In genomic region chr5:125378919-125379318, GRCm38 (mm10) we compare ENCODE assay signal across 20 mouse cellular contexts. TPM values are rescaled to one million over a fixed set of nuclear protein-coding genes. Genes with fewer than 3 reads are reported as not detected.
A peak's percentile ranks its signal among the peaks of the same experiment; 100 is the strongest.
DNase-seq lines count a peak whose midpoint lies in the region; ATAC-seq and TF ChIP-seq lines count a peak whose summit lies in the region.
"Had no signal": no experiment of that assay in that cellular context is flagged by ENCODE, and none has a peak within 500 bp of the region (broad histone marks: within the 10 kb centered on the region; RNA-seq: fewer than 3 reads in every experiment).

No protein-coding gene starts in this region.

- DNase-seq in heart, postnatal 0 days (ENCODE audit: low spot score): no peak
- DNase-seq in liver, embryonic 14.5 days (ENCODE audit: low read depth in 3 of 3, low spot score in 3 of 3): no peak
- no peak for DNase-seq in liver
- no peak for DNase-seq in CH12.LX (ENCODE audit: extremely low read depth)
- DNase-seq in splenic B cell, adult 2 months (ENCODE audit: low read depth, low spot score): peak; percentile 31
- DNase-seq in yolk sac, embryonic 10.5 days (ENCODE audit: low spot score): no peak
- DNase-seq: adrenal gland, postnatal 10 days; cerebellum, adult 8-10 months; forebrain, postnatal 0 days; heart, postnatal 4 days; kidney, adult 9 months; lung, adult 2 months; right cerebral cortex, adult 18-20 months; thymus, adult 18-20 months had no signal

- 75% methylated on average over 5 of the region's 5 CpGs for WGBS in heart, postnatal 0 days
- WGBS in heart, embryonic 11.5 days (ENCODE audit: insufficient replicate concordance): 82% methylated on average over 5 of the region's 5 CpGs
- 67% methylated on average over 5 of the region's 5 CpGs for WGBS in liver, embryonic 14.5 days (ENCODE audit: insufficient replicate concordance)

- H3K9ac ChIP-seq in heart, postnatal 0 days (replicated peaks; ENCODE audit: low read depth, low read length): no peak overlapping the region
- H3K9ac ChIP-seq in heart, embryonic 11.5 days (ENCODE audit: low read depth, low read length): no peak overlapping the region
- H3K9ac ChIP-seq in liver, embryonic 14.5 days (replicated peaks): no peak overlapping the region
- no peak overlapping the region for H3K9ac ChIP-seq in CH12.LX (ENCODE audit: insufficient read depth, low read depth)
- H3K9ac ChIP-seq: forebrain, postnatal 0 days; heart, embryonic 12.5 days; limb, embryonic 12.5 days; midbrain, embryonic 15.5 days had no signal

- peak; percentile 45 for TF ChIP-seq CTCF in heart, postnatal 0 days (IDR thresholded peaks at IDR 0.05; ENCODE audit: low read depth)
- 0 out of 2 replicates have a peak, but pooled peaks have one; percentile 16 for TF ChIP-seq CTCF in liver, embryonic 14.5 days (IDR thresholded peaks at IDR 0.05; ENCODE audit: low read depth)
- peak in 1 of 2 experiments; percentile 52; a peak in 2 of 4 replicates for TF ChIP-seq CTCF in CH12.LX (conservative IDR thresholded peaks at IDR 0.05 in 1 of 2, IDR thresholded peaks at IDR 0.05 in 1 of 2; ENCODE audit: low read depth in 2 of 2, low read length in 2 of 2)

- peak; percentile 57 for TF ChIP-seq RAD21 in CH12.LX (IDR thresholded peaks at IDR 0.05; ENCODE audit: low read depth, low read length)

- no peak for TF ChIP-seq EP300 in heart, postnatal 0 days (IDR thresholded peaks at IDR 0.05; ENCODE audit: low read depth)
- no peak for TF ChIP-seq EP300 in liver, embryonic 14.5 days (IDR thresholded peaks at IDR 0.05; ENCODE audit: low read depth)
- no peak for TF ChIP-seq EP300 in CH12.LX (IDR thresholded peaks at IDR 0.05; ENCODE audit: low read length)

- H3K4me2 ChIP-seq in heart, postnatal 0 days (ENCODE audit: low read depth, low read length): no peak overlapping the region
- no peak overlapping the region for H3K4me2 ChIP-seq in heart, embryonic 11.5 days
- no peak overlapping the region for H3K4me2 ChIP-seq in liver, embryonic 14.5 days (ENCODE audit: low read depth)
- no peak overlapping the region for H3K4me2 ChIP-seq in CH12.LX (ENCODE audit: insufficient read depth, low read depth, poor library complexity, severe bottlenecking)
- H3K4me2 ChIP-seq: heart, embryonic 12.5 days; limb, embryonic 12.5 days; midbrain, embryonic 15.5 days had no signal

- dilution Hi-C loops in CH12.LX (cut with MboI; ENCODE audit: extremely low pct_ligation_motif_present, extremely low pct_unique_long_range_greater_than_20kb, low sequenced_read_pairs): no loop called here

- no peak for TF ChIP-seq POLR2A in CH12.LX (IDR thresholded peaks at IDR 0.05; ENCODE audit: low read depth, low read length)

- H3K27ac ChIP-seq in heart, postnatal 0 days (ENCODE audit: low read depth): no peak overlapping the region
- no peak overlapping the region for H3K27ac ChIP-seq in heart, embryonic 11.5 days (ENCODE audit: low read depth, low read length)
- no peak overlapping the region for H3K27ac ChIP-seq in liver, embryonic 14.5 days
- no peak overlapping the region for H3K27ac ChIP-seq in CH12.LX (ENCODE audit: insufficient read depth, low read depth)
- H3K27ac ChIP-seq: limb, embryonic 12.5 days; midbrain, embryonic 15.5 days had no signal

- no peak for ATAC-seq in heart, postnatal 0 days (ENCODE audit: insufficient read depth, low read depth)
- no peak for ATAC-seq in heart, embryonic 11.5 days (replicated peaks; ENCODE audit: insufficient number of reproducible peaks, low FRiP score, low TSS enrichment)
- ATAC-seq in liver, embryonic 14.5 days (ENCODE audit: insufficient read depth): no peak
- ATAC-seq: CD4-positive, CD25-positive, alpha-beta regulatory T cell, adult 4 months; forebrain, postnatal 0 days; hindbrain, embryonic 16.5 days; midbrain, embryonic 15.5 days had no signal

- H3K4me1 ChIP-seq in heart, postnatal 0 days (ENCODE audit: control insufficient read depth, insufficient read depth): no peaks in the 10 kb centered on the region
- no peaks in the 10 kb centered on the region for H3K4me1 ChIP-seq in heart, embryonic 11.5 days (ENCODE audit: control insufficient read depth, insufficient read depth, low read length)
- no peaks in the 10 kb centered on the region for H3K4me1 ChIP-seq in liver, embryonic 14.5 days (replicated peaks; ENCODE audit: control insufficient read depth in 2 of 2, insufficient read depth in 2 of 2, low read length in 1 of 2)
- H3K4me1 ChIP-seq in CH12.LX (ENCODE audit: control insufficient read depth in 1 of 2, insufficient read depth in 2 of 2): peaks cover 6 to 51% of the 10 kb centered on the region in 2 experiments; a peak in 3 of 4 replicates
- H3K4me1 ChIP-seq: heart, embryonic 12.5 days; limb, embryonic 12.5 days had no signal

- no peaks in the 10 kb centered on the region for H3K79me2 ChIP-seq in CH12.LX (replicated peaks; ENCODE audit: control insufficient read depth, extremely low read depth, insufficient read depth, poor library complexity, severe bottlenecking)

- no peaks in the 10 kb centered on the region for H3K36me3 ChIP-seq in heart, postnatal 0 days (replicated peaks; ENCODE audit: control insufficient read depth, insufficient read depth, low read length)
- no peaks in the 10 kb centered on the region for H3K36me3 ChIP-seq in heart, embryonic 11.5 days (ENCODE audit: control insufficient read depth, insufficient read depth, low read length)
- no peaks in the 10 kb centered on the region; the same call in 1 of the 2 replicates for H3K36me3 ChIP-seq in liver, embryonic 14.5 days (replicated peaks; ENCODE audit: control insufficient read depth, insufficient read depth, low read depth)
- H3K36me3 ChIP-seq in CH12.LX (replicated peaks in 1 of 2; ENCODE audit: control insufficient read depth in 1 of 2, insufficient read depth in 1 of 2, low read length in 1 of 2): no peaks in the 10 kb centered on the region
- no peaks in the 10 kb centered on the region; the same call in 1 of the 2 replicates for H3K36me3 ChIP-seq in splenic B cell, adult 2 months (ENCODE audit: control insufficient read depth, insufficient read depth, low read length, poor library complexity, severe bottlenecking)
- H3K36me3 ChIP-seq: midbrain, embryonic 15.5 days had no signal

- peaks cover under 1% of the 10 kb centered on the region; the same call in 1 of the 2 replicates for H3K9me3 ChIP-seq in heart, postnatal 0 days (replicated peaks; ENCODE audit: control insufficient read depth, low read length)
- H3K9me3 ChIP-seq in heart, embryonic 11.5 days (replicated peaks; ENCODE audit: control insufficient read depth, low read length): no peaks in the 10 kb centered on the region
- no peaks in the 10 kb centered on the region for H3K9me3 ChIP-seq in liver, embryonic 14.5 days (ENCODE audit: control insufficient read depth, low read length)
- peaks cover 3% of the 10 kb centered on the region for H3K9me3 ChIP-seq in CH12.LX (replicated peaks; ENCODE audit: low read length)
- H3K9me3 ChIP-seq: limb, embryonic 12.5 days; midbrain, embryonic 15.5 days had no signal

- in situ Hi-C loops in CH12.LX (cut with MboI; ENCODE audit: low pct_ligation_motif_present, low pct_unique_long_range_greater_than_20kb, low sequenced_read_pairs): loop anchor here (10.0 kb wide), 2 partner anchors 106 to 474 kb away; no protein-coding TSS in a partner anchor

- no peak overlapping the region for H3K4me3 ChIP-seq in heart, postnatal 0 days (ENCODE audit: low read depth, low read length)
- H3K4me3 ChIP-seq in heart, embryonic 11.5 days (ENCODE audit: low read depth, low read length): no peak overlapping the region
- no peak overlapping the region for H3K4me3 ChIP-seq in liver, embryonic 14.5 days (ENCODE audit: insufficient read depth in 1 of 2, low read depth in 2 of 2, low read length in 2 of 2)
- H3K4me3 ChIP-seq in CH12.LX (replicated peaks in 1 of 3; ENCODE audit: low read depth in 2 of 3, low read length in 2 of 3, poor library complexity in 1 of 3): no peak overlapping the region
- H3K4me3 ChIP-seq: heart, embryonic 12.5 days; limb, embryonic 12.5 days; midbrain, embryonic 15.5 days had no signal

- H3K27me3 ChIP-seq in heart, postnatal 0 days (ENCODE audit: control insufficient read depth, insufficient read depth, low read length): no peaks in the 10 kb centered on the region
- no peaks in the 10 kb centered on the region for H3K27me3 ChIP-seq in heart, embryonic 11.5 days (ENCODE audit: control insufficient read depth, insufficient read depth, low read length)
- H3K27me3 ChIP-seq in liver, embryonic 14.5 days (ENCODE audit: control insufficient read depth, insufficient read depth, low read length): no peaks in the 10 kb centered on the region
- no peaks in the 10 kb centered on the region for H3K27me3 ChIP-seq in CH12.LX (replicated peaks)
- no peaks in the 10 kb centered on the region for H3K27me3 ChIP-seq in splenic B cell, adult 2 months (ENCODE audit: control insufficient read depth, insufficient read depth, low read length, poor library complexity, severe bottlenecking)
- H3K27me3 ChIP-seq: heart, embryonic 12.5 days; limb, embryonic 12.5 days; midbrain, embryonic 15.5 days had no signal

RNA-seq across cellular contexts. Expression of gene Gm10382, which starts 10.2 kb away (rescaled TPM):
- not detected in 2 replicates for total RNA-seq in heart, postnatal 0 days (2014; rRNA removed; ENCODE audit: low replicate concordance)
- 0.32 and 0.78 TPM in 2 replicates for polyA plus RNA-seq in heart, postnatal 0 days (2015; fragmentation: Nextera tagmentation; extraction: Ambion mirVana)
- 0.42 TPM in 1 of 2 replicates, not detected in the other for polyA plus RNA-seq in heart, embryonic 11.5 days (2014; fragmentation: Nextera tagmentation; extraction: Ambion mirVana)
- polyA plus RNA-seq in liver, embryonic 14.5 days (2012; rRNA removed): 0.05 and 0.10 TPM in 2 replicates
- not detected in 2 replicates for polyA plus RNA-seq in liver, embryonic 14.5 days (2014; fragmentation: Nextera tagmentation; extraction: Ambion mirVana)
- total RNA-seq in CH12.LX (2012; rRNA removed) (0.59 and 0.80 TPM in 2 replicates), CH12.LX (2014; rRNA removed) (not detected in 2 replicates)
- 0.87 and 1.1 TPM in 2 replicates for polyA plus RNA-seq in CH12.LX (2012; ENCODE audit: insufficient read length, low read depth)

RNA-seq across cellular contexts. Expression of gene Ubc, which starts 11.1 kb away (rescaled TPM):
- 889 and 1,003 TPM in 2 replicates for total RNA-seq in heart, postnatal 0 days (2014; rRNA removed; ENCODE audit: low replicate concordance)
- 742 and 892 TPM in 2 replicates for polyA plus RNA-seq in heart, postnatal 0 days (2015; fragmentation: Nextera tagmentation; extraction: Ambion mirVana)
- 833 and 922 TPM in 2 replicates for polyA plus RNA-seq in heart, embryonic 11.5 days (2014; fragmentation: Nextera tagmentation; extraction: Ambion mirVana)
- 155 and 221 TPM in 2 replicates for polyA plus RNA-seq in liver, embryonic 14.5 days (2012; rRNA removed)
- 313 and 374 TPM in 2 replicates for polyA plus RNA-seq in liver, embryonic 14.5 days (2014; fragmentation: Nextera tagmentation; extraction: Ambion mirVana)
- total RNA-seq in CH12.LX (2012; rRNA removed): 466 and 486 TPM in 2 replicates
- 650 and 656 TPM in 2 replicates for total RNA-seq in CH12.LX (2014; rRNA removed)
- polyA plus RNA-seq in CH12.LX (2012; ENCODE audit: insufficient read length, low read depth): 687 and 803 TPM in 2 replicates

RNA-seq across cellular contexts. Expression of gene Scarb1, which starts 38.0 kb away (rescaled TPM):
- 79.8 and 84.2 TPM in 2 replicates for total RNA-seq in heart, postnatal 0 days (2014; rRNA removed; ENCODE audit: low replicate concordance)
- 53.7 and 58.2 TPM in 2 replicates for polyA plus RNA-seq in heart, postnatal 0 days (2015; fragmentation: Nextera tagmentation; extraction: Ambion mirVana)
- polyA plus RNA-seq in heart, embryonic 11.5 days (2014; fragmentation: Nextera tagmentation; extraction: Ambion mirVana): 57.1 and 67.0 TPM in 2 replicates
- polyA plus RNA-seq in liver, embryonic 14.5 days (2012; rRNA removed): 50.1 and 54.1 TPM in 2 replicates
- 41.6 and 50.6 TPM in 2 replicates for polyA plus RNA-seq in liver, embryonic 14.5 days (2014; fragmentation: Nextera tagmentation; extraction: Ambion mirVana)
- 11.6 and 12.3 TPM in 2 replicates for total RNA-seq in CH12.LX (2012; rRNA removed)
- 16.3 and 20.0 TPM in 2 replicates for total RNA-seq in CH12.LX (2014; rRNA removed)
- 24.6 and 24.7 TPM in 2 replicates for polyA plus RNA-seq in CH12.LX (2012; ENCODE audit: insufficient read length, low read depth)

RNA-seq across cellular contexts. Expression of gene Dhx37, which starts 55.0 kb away (rescaled TPM):
- total RNA-seq in heart, postnatal 0 days (2014; rRNA removed; ENCODE audit: low replicate concordance): 5.9 and 16.2 TPM in 2 replicates
- polyA plus RNA-seq in heart, postnatal 0 days (2015; fragmentation: Nextera tagmentation; extraction: Ambion mirVana): 5.5 and 6.8 TPM in 2 replicates
- 9.9 and 10.6 TPM in 2 replicates for polyA plus RNA-seq in heart, embryonic 11.5 days (2014; fragmentation: Nextera tagmentation; extraction: Ambion mirVana)
- polyA plus RNA-seq in liver, embryonic 14.5 days (2012; rRNA removed): 5.5 and 8.1 TPM in 2 replicates
- polyA plus RNA-seq in liver, embryonic 14.5 days (2014; fragmentation: Nextera tagmentation; extraction: Ambion mirVana): 2.0 and 2.2 TPM in 2 replicates
- total RNA-seq in CH12.LX (2012; rRNA removed): 21.0 and 23.8 TPM in 2 replicates
- 22.7 and 26.0 TPM in 2 replicates for total RNA-seq in CH12.LX (2014; rRNA removed)
- 33.0 and 36.9 TPM in 2 replicates for polyA plus RNA-seq in CH12.LX (2012; ENCODE audit: insufficient read length, low read depth)
